Mouse (Mus musculus) MEL (cell line): ENCODE results near the gene Bmpr1a. TPM values are rescaled to one million over a fixed set of nuclear protein-coding genes. Genes with fewer than 3 reads are reported as not detected.

Experiments
- DNase-seq: peaks from one replicate; pipeline ENCODE4 v3.0.0; 2011; ENCODE audit warnings: low read depth, low spot score
- H3K27ac ChIP-seq: 2 replicates; pipeline ENCODE4 v1.5.1; 2012; ENCODE audit warnings: low read depth, mild to moderate bottlenecking, control low read depth, low read length, moderate library complexity; ENCODE audit not compliant: control insufficient read depth
- H3K27me3 ChIP-seq, 2 experiments: fragments of 150-350 bp in 1 of 2; sonication (generic) in 1 of 2; 2 replicates each; pipeline ENCODE4 v1.6.1; 2012; ENCODE audit warnings: low read length in 2 of 2, mild to moderate bottlenecking in 2 of 2, improper control_type of control experiment in 1 of 2, moderate library complexity in 1 of 2; ENCODE audit not compliant: insufficient read depth in 2 of 2, control insufficient read depth in 1 of 2
- H3K36me3 ChIP-seq, 2 experiments: 2 replicates each; pipeline ENCODE4 v1.6.1; 2012 to 2014; ENCODE audit warnings: low read length in 2 of 2, improper control_type of control experiment in 1 of 2, inconsistent platforms in 1 of 2, mild to moderate bottlenecking in 1 of 2; ENCODE audit not compliant: insufficient read depth in 2 of 2, control insufficient read depth in 1 of 2
- H3K4me1 ChIP-seq, 2 experiments: fragments of 150-350 bp in 1 of 2; sonication (generic) in 1 of 2; 2 replicates each; pipeline ENCODE4 v1.6.1; 2012; ENCODE audit warnings: low read length in 2 of 2, improper control_type of control experiment in 1 of 2, mild to moderate bottlenecking in 1 of 2; ENCODE audit not compliant: insufficient read depth in 2 of 2, control insufficient read depth in 1 of 2
- H3K4me3 ChIP-seq, 2 experiments: fragments of 150-350 bp in 1 of 2; sonication (generic) in 1 of 2; 2 replicates each; pipeline ENCODE4 v1.5.1; 2012; ENCODE audit warnings: low read depth in 2 of 2, low read length in 2 of 2, mild to moderate bottlenecking in 2 of 2, moderate library complexity in 2 of 2, control low read depth in 1 of 2, improper control_type of control experiment in 1 of 2; ENCODE audit not compliant: control insufficient read depth in 1 of 2, insufficient read depth in 1 of 2
- H3K79me2 ChIP-seq: 2 replicates; pipeline ENCODE4 v1.6.1; 2012; ENCODE audit warnings: mild to moderate bottlenecking, low read length, moderate library complexity; ENCODE audit not compliant: control insufficient read depth, poor library complexity, insufficient read depth
- H3K9ac ChIP-seq: 2 replicates; pipeline ENCODE4 v1.6.1; 2012; ENCODE audit warnings: low read depth, mild to moderate bottlenecking, control low read depth, low read length, moderate library complexity; ENCODE audit not compliant: control insufficient read depth, poor library complexity, severe bottlenecking
- H3K9me3 ChIP-seq: fragments of 150-350 bp; sonication (generic); replicated peaks from 2 replicates; pipeline ENCODE4 v1.6.1; 2012; ENCODE audit warnings: mild to moderate bottlenecking, low read length, improper control_type of control experiment, moderate library complexity; ENCODE audit not compliant: insufficient read depth
- BHLHE40 ChIP-seq: IDR thresholded peaks from 2 replicates; pipeline ENCODE4 v1.6.1; 2012; ENCODE audit warnings: low read depth, mild to moderate bottlenecking, inconsistent platforms, low read length, improper control_type of control experiment, borderline replicate concordance
- E2F4 ChIP-seq: IDR thresholded peaks from 2 replicates; pipeline ENCODE4 v1.6.1; 2011; ENCODE audit warnings: low read depth, low read length, improper control_type of control experiment, borderline replicate concordance
- EP300 ChIP-seq, 2 experiments: IDR thresholded peaks; 2 replicates each; pipeline ENCODE4 v1.6.1; 2011; ENCODE audit warnings: improper control_type of control experiment in 2 of 2, low read length in 2 of 2, low read depth in 1 of 2, mild to moderate bottlenecking in 1 of 2
- GATA1 ChIP-seq: IDR thresholded peaks from 2 replicates; pipeline ENCODE4 v1.6.1; 2011; ENCODE audit warnings: low read depth, low read length, improper control_type of control experiment
- HCFC1 ChIP-seq: IDR thresholded peaks from 2 replicates; pipeline ENCODE4 v1.6.1; 2012; ENCODE audit warnings: low read depth, mild to moderate bottlenecking, inconsistent platforms, low read length, improper control_type of control experiment, moderate library complexity
- JUND ChIP-seq: IDR thresholded peaks from 2 replicates; pipeline ENCODE4 v1.6.1; 2011; ENCODE audit warnings: low read depth, mild to moderate bottlenecking, improper control_type of control experiment, low read length
- NELFE ChIP-seq: IDR thresholded peaks from 2 replicates; pipeline ENCODE4 v1.6.1; 2011; ENCODE audit warnings: low read depth, low read length, improper control_type of control experiment
- NRF1 ChIP-seq: IDR thresholded peaks from 2 replicates; pipeline ENCODE4 v1.6.1; 2014; ENCODE audit warnings: low read depth, mild to moderate bottlenecking, inconsistent platforms, low read length, improper control_type of control experiment, moderate library complexity; ENCODE audit not compliant: poor library complexity, insufficient read depth, severe bottlenecking
- POLR2AphosphoS2 ChIP-seq: IDR thresholded peaks from 2 replicates; pipeline ENCODE4 v1.6.1; 2011; ENCODE audit warnings: low read length, improper control_type of control experiment
- RCOR1 ChIP-seq: IDR thresholded peaks from 2 replicates; pipeline ENCODE4 v1.6.1; 2012; ENCODE audit warnings: low read depth, mild to moderate bottlenecking, inconsistent platforms, low read length, improper control_type of control experiment
- TAL1 ChIP-seq: IDR thresholded peaks from 2 replicates; pipeline ENCODE4 v1.6.1; 2012; ENCODE audit warnings: mild to moderate bottlenecking, inconsistent platforms, low read length, moderate library complexity, mixed read lengths
- TCF12 ChIP-seq: IDR thresholded peaks from 2 replicates; pipeline ENCODE4 v1.6.1; 2014; ENCODE audit warnings: low read depth, mild to moderate bottlenecking, inconsistent platforms, low read length, improper control_type of control experiment, moderate library complexity
- USF1 ChIP-seq: IDR thresholded peaks from 2 replicates; pipeline ENCODE4 v1.6.1; 2014; ENCODE audit warnings: low read depth, mild to moderate bottlenecking, inconsistent platforms, low read length, improper control_type of control experiment, moderate library complexity
- USF2 ChIP-seq, 2 experiments: IDR thresholded peaks; 2 replicates each; pipeline ENCODE4 v1.6.1; 2011 to 2012; ENCODE audit warnings: improper control_type of control experiment in 2 of 2, low read length in 2 of 2, borderline replicate concordance in 1 of 2, inconsistent platforms in 1 of 2, low read depth in 1 of 2, mild to moderate bottlenecking in 1 of 2; ENCODE audit not compliant: insufficient read depth in 1 of 2
- ZNF384 ChIP-seq: IDR thresholded peaks from 2 replicates; pipeline ENCODE4 v1.6.1; 2012; ENCODE audit warnings: low read depth, mild to moderate bottlenecking, inconsistent platforms, low read length, improper control_type of control experiment
- polyA plus RNA-seq, 2 experiments: library from polyadenylated mRNA; stranded (reverse) in 1 of 2; unstranded in 1 of 2; fragments of >175 nt in 1 of 2; fragments of >200 nt in 1 of 2; gene quantifications; 2 replicates each; pipeline versions ENCODE4 v1.2.1 to v1.2.4; 2012; ENCODE audit warnings: low replicate concordance in 2 of 2, low read depth in 1 of 2; ENCODE audit not compliant: insufficient read length in 2 of 2, insufficient read depth in 1 of 2, missing spikeins in 1 of 2
- total RNA-seq: library from RNA; depleted of rRNA; stranded (reverse); fragments of 300-350 nt; gene quantifications from 2 replicates; pipeline ENCODE4 v1.2.3, GENCODE M21; 2012

Gene Bmpr1a
- total and polyA plus RNA-seq, 3 experiments = 3.1 TPM; not detected in 1

GRCm38 (mm10) chr14:34508187-34508840 is 5.2 kb upstream of the Bmpr1a start:
- peak; percentile 56 for DNase-seq
- no peak overlapping the region for H3K27ac ChIP-seq
- no peaks in the 10 kb centered on the region for H3K9me3 ChIP-seq
- H3K36me3 ChIP-seq = no peaks in the 10 kb centered on the region; a peak in 1 of 4 replicates
- no peaks in the 10 kb centered on the region for H3K79me2 ChIP-seq
- TF ChIP-seq HCFC1 = no peak
- TF ChIP-seq TAL1 = peak; percentile 87
- TF ChIP-seq EP300 (IDR thresholded peaks at IDR 0.05; ENCODE audit: low read depth in 1 of 2, low read length in 2 of 2) = peak; percentile 70 to 73
- TF ChIP-seq GATA1 = peak; percentile 71
- no peak for TF ChIP-seq E2F4
- TF ChIP-seq TCF12 = peak; percentile 67
- no peak for TF ChIP-seq NELFE
- H3K9ac ChIP-seq = no peak overlapping the region
- H3K4me3 ChIP-seq = peak overlapping the region in 1 of 2 experiments; percentile 44; a peak in 2 of 4 replicates
- H3K4me1 ChIP-seq = peaks cover 2 to 5% of the 10 kb centered on the region in 2 experiments; a peak in 3 of 4 replicates
- no peaks in the 10 kb centered on the region; a peak in 1 of 4 replicates for H3K27me3 ChIP-seq

- Histone ChIP-seq H3K9ac (no peak overlapping the region), H3K4me3 (no peak overlapping the region), H3K27ac (no peak overlapping the region), H3K79me2 (peaks cover 5% of the 10 kb centered on the region), H3K9me3 (no peaks in the 10 kb centered on the region), H3K27me3 (no peaks in the 10 kb centered on the region; a peak in 1 of 4 replicates), H3K4me1 (peaks cover 2 to 5% of the 10 kb centered on the region in 2 experiments; a peak in 3 of 4 replicates), H3K36me3 (no peaks in the 10 kb centered on the region; a peak in 2 of 4 replicates)
- peak; percentile 29 for DNase-seq
- TF ChIP-seq GATA1 (0 out of 2 replicates have a peak, but pooled peaks have one; percentile 28), BHLHE40 (no peak), NRF1 (no peak), POLR2AphosphoS2 (no peak), ZNF384 (no peak), RCOR1 (peak; percentile 28; the same call in 1 of the 2 replicates), TCF12 (no peak)
These were observed 2.2 kb upstream of the Bmpr1a start for GRCm38 (mm10) chr14:34505309-34505708.

- Histone ChIP-seq H3K79me2 (peaks cover 5% of the 10 kb centered on the region), H3K27me3 (no peaks in the 10 kb centered on the region; a peak in 1 of 4 replicates), H3K4me1 (peaks cover 2 to 5% of the 10 kb centered on the region in 2 experiments; a peak in 3 of 4 replicates), H3K4me3 (no peak overlapping the region), H3K9ac (no peak overlapping the region), H3K27ac (no peak overlapping the region), H3K9me3 (no peaks in the 10 kb centered on the region), H3K36me3 (no peaks in the 10 kb centered on the region; a peak in 2 of 4 replicates)
- DNase-seq = no peak
- TF ChIP-seq JUND (no peak), USF1 (no peak), USF2 (IDR thresholded peaks at IDR 0.05; ENCODE audit: borderline replicate concordance in 1 of 2, insufficient read depth in 1 of 2, low read depth in 1 of 2, low read length in 2 of 2) (no peak)
These were observed 1.2 kb upstream of the Bmpr1a start for GRCm38 (mm10) chr14:34504377-34504776.
